Mouse (Mus musculus) heart, adult 8-10 months (tissue): ENCODE results near the gene Cux2. TPM values are rescaled to one million over a fixed set of nuclear protein-coding genes. Genes with fewer than 3 reads are reported as not detected.

Experiments
- DNase-seq: peaks from one replicate; pipeline ENCODE4 v3.0.0; 2022; ENCODE audit warnings: low spot score
- total RNA-seq, 4 experiments: library from RNA; stranded (reverse); gene quantifications; 2 replicates each; pipeline ENCODE4 v1.2.4; 2022

Gene Cux2
- total RNA-seq, 4 experiments from 2014 or later, result 16.1 to 21.3 (median 20.0) TPM

- DNase-seq, result no peak
These were observed 33.2 kb downstream of the Cux2 start for GRCm38 (mm10) chr5:122016744-122017143.

- DNase-seq, result no peak
These were observed 34.8 kb downstream of the Cux2 start for GRCm38 (mm10) chr5:122015149-122015548.

- no peak for DNase-seq
These were observed 35.2 kb downstream of the Cux2 start for GRCm38 (mm10) chr5:122014671-122015070.

GRCm38 (mm10) chr5:122011289-122011688 is 38.6 kb downstream of the Cux2 start:
- no peak for DNase-seq

GRCm38 (mm10) chr5:122007946-122008441 is 41.9 kb downstream of the Cux2 start:
- no peak for DNase-seq

GRCm38 (mm10) chr5:122003460-122003859 is 46.4 kb downstream of the Cux2 start:
- DNase-seq, result no peak

GRCm38 (mm10) chr5:122002148-122002547 is 47.8 kb downstream of the Cux2 start:
- no peak for DNase-seq

GRCm38 (mm10) chr5:122001311-122001710 is 48.6 kb downstream of the Cux2 start:
- DNase-seq, result no peak

GRCm38 (mm10) chr5:122000381-122000780 is 49.5 kb downstream of the Cux2 start:
- DNase-seq, result peak; percentile 56

- DNase-seq, result peak; percentile 67
These were observed 50.7 kb downstream of the Cux2 start for GRCm38 (mm10) chr5:121998981-121999795.

- DNase-seq, result no peak
These were observed 51.6 kb downstream of the Cux2 start for GRCm38 (mm10) chr5:121998281-121998680.

GRCm38 (mm10) chr5:121996701-121997100 is 53.2 kb downstream of the Cux2 start:
- no peak for DNase-seq

GRCm38 (mm10) chr5:121994808-121995207 is 55.1 kb downstream of the Cux2 start:
- no peak for DNase-seq

- no peak for DNase-seq
These were observed 58.0 kb downstream of the Cux2 start for GRCm38 (mm10) chr5:121991914-121992313.

- no peak for DNase-seq
These were observed 64.0 kb downstream of the Cux2 start for GRCm38 (mm10) chr5:121985855-121986254.

GRCm38 (mm10) chr5:121981650-121982131 is 68.2 kb downstream of the Cux2 start:
- no peak for DNase-seq

- no peak for DNase-seq
These were observed 73.6 kb downstream of the Cux2 start for GRCm38 (mm10) chr5:121976331-121976730.

- no peak for DNase-seq
These were observed 76.4 kb downstream of the Cux2 start for GRCm38 (mm10) chr5:121973541-121973940.

GRCm38 (mm10) chr5:121972680-121973192 is 77.2 kb downstream of the Cux2 start:
- DNase-seq, result no peak

GRCm38 (mm10) chr5:121968999-121969398 is 80.9 kb downstream of the Cux2 start:
- DNase-seq, result no peak

GRCm38 (mm10) chr5:121968416-121968815 is 81.5 kb downstream of the Cux2 start:
- DNase-seq, result no peak

GRCm38 (mm10) chr5:121967520-121967919 is 82.4 kb downstream of the Cux2 start:
- DNase-seq, result no peak

- DNase-seq, result no peak
These were observed 83.0 kb downstream of the Cux2 start for GRCm38 (mm10) chr5:121966940-121967339.
